Mouse (Mus musculus): ENCODE data around the gene Sp3.
A peak's percentile ranks its signal among the peaks of the same experiment; 100 is the strongest.
"Not testable (repeated sequence)": the region's sequence is repeated elsewhere in the genome, so short reads cannot be mapped to it uniquely, and the experiment has no call there.

The Sp3 gene

DNA sequence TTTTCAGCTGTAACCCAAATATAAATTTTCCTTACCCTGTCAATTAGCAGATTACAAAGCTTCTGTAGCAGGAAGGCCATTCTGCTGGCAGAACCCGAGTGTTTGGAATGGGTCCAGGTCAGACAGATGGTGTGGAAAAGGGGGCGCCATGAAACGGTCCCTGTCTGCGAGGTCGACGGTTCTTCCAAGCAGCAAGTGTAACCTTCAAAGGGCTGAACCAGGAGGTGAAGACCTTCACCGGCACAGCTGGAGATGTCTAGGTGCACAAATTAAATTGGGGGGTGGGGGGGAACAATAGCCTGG is 66.8 kb downstream of the Sp3 start:
- DNase-seq, result peak; percentile 72

DNA sequence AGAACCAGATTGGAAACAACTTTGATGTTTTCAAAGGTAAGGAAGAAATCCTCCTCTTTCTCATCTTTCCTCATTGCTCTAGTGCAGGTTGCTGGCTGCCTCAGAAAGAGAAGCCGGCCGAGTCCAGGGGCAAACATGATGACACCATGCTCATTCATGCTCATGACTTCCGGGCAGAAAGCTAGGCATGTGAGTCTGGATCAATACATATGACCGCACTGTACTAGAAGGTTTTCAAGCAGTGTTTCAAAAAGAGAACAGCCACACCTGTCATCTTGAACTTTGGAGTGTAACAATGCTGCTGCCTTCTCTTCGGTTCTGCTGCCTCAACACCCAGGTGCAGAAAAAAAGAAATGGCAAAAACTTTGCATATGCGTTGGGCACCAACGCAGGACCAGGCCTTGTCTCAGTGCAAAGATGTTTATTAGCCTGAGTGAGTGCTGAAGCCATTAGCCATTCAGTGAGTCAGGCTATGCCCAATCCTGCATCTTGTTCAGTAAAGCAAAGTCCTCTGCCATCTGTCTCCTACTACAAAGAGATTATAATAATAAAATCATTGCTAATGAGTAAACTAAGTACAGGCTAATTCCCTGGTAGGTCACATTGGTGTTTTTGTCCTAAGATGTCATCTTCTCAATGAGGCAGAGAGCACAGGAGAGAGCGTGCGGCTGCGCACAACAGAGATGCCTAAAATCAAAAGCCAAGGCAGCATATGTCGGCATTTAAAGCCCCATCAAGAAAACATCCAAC is 67.4 kb downstream of the Sp3 start:
- no peak for DNase-seq

DNA sequence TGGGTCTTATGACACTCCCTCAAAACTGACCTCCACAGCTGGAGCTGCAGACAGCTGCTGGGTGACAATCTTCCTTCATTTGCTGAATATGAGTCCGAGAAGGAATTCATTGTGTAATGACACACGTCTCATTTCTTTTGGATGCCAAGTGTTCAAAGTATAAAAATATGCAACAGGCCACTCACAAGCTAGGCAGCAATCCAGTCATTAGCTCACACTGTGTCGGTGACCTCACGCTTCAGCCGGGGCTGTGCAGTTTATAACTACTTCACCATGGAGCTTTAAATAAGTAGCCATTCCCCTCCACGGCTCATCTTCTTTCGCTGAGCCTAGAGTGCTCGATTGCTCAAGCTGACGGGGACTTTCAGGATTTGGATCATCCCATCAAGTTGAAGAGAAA is 68.7 kb downstream of the Sp3 start:
- no peak for DNase-seq

DNA sequence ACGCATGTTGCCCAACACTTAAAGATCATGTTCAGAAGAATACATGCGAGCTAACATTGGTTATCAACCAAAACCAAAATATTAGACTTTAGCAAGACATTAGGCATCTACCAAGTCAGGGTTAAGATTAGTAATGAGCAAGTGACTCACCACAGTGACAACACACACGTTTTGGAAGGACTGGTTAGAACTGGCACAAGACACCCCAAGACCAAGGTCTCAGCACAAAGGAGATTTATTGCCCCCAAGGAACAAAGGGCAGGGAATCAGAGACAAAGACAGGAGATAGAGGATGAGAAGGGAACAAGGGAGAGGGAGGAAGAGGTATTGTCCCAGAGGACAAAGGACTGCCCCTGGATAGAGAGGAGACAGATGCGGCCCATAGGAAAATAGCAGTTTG is 71.2 kb downstream of the Sp3 start:
- no peak for DNase-seq

DNA sequence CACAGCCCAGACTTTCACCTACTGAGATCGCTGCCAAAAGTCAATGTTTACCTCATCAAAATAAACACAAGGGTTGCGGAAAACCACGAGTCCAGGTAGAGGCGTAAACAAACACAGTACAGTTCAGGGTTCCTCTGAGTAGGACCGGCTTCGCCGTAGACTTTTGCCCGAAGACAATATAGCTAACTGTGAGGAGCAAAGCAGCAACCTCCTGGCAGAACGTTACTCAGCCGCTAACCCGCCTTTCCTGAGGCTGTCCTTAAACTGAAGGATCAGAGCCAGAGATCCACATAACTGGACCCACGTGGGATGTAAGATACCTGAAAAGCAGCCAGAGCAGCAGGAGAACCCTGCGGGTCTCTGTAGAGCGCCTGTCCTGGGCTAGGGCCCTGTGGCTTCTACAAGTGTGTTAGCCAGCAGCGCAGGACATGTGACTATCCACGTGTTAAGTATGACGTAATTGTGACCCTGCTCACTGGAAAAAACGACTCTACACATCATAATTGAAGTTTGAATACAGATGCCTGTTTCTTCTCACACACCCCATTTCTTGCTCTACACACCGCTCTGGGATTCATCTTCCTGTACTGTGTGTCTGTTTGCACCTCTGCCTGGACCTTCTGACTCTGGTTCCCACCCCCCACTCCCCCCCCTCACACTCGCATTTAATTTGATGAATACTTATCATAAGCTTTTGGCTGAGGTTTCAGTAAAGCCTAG is 71.9 kb downstream of the Sp3 start:
- DNase-seq, result peak in 1 of 2 experiments; percentile 11

DNA sequence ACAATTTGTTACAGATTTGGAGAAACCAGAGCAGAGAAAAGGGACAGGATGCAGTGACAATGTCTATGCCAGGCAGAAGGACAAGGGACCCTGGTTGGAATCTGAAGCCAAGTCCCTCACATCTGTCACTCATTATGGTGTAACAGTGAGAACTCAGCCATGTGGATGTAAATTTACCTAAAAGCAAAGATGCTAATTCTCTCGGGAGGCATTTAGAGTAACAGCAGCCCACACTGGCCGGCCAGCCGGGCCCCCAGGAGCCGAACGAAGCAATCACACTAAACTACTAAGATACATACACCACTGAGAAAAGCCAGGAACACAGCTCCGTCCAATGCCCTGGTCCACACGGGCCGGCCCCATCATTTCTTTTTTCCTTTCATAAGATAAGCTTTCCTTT is 73.5 kb downstream of the Sp3 start:
- DNase-seq, result no peak

DNA sequence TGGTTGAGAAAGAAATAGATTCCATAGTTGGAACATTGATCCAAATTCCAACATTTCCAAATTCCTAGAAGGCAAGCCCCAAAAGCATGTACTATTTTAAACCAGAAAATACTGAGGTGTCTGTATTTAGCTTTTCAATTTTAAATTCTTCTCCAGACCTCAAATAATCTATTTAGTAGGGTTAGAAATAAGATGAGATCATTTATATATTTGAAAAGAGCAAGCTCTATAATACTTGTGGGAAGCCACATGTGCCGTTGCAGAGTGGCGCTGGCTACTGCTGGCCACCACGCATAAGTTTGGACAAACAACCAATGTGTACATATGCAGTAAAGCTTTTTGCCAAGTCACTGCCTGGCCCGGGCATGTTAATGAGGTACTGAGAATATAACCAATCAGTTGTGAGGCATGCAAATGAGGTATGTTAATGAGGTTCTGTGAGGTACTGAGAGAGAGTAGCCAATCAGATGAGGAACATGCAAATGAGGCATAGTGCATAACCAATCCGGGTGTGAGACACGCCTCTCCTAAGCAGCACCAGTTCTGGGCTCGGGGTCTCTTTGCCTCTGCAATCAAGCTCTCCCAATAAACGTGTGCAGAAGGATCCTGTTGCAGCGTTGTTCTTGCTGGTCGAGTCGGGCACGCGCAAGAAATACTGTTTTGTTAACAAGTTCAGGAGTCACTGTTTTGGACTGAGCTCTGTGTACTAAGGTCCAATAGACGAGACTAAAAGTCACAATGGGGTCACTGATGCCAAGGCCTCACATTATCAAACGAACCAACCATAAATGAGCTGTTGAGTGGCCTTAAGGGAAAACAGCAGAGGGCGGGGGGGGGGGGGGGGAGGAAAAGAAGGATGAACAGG is 77.2 kb downstream of the Sp3 start:
- DNase-seq, result not testable (repeated sequence)

DNA sequence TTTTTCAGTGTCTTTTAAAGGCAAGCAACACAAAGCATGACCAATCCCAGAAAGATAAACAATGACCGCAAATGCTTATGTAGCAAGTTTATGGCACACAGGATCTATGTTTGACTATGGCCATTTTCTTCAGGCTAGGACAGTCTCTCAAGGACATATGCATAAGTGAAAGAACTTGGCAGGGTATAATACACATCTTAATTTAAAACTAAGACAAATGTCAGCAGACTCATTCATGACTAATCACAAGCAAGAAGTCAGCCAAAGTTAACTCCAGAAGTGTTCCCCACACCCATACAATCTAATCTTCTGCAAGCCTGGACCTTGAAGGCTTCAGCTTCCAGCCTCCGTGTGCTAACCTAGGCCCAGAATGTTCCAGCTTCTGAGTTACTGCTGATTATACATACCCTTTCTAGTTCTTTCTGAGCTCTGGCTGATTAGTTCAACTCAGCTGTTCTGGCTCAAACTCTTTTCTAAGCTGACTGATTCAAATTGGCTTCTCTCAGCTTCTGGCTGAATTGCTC is 81.4 kb downstream of the Sp3 start:
- no peak for DNase-seq

DNA sequence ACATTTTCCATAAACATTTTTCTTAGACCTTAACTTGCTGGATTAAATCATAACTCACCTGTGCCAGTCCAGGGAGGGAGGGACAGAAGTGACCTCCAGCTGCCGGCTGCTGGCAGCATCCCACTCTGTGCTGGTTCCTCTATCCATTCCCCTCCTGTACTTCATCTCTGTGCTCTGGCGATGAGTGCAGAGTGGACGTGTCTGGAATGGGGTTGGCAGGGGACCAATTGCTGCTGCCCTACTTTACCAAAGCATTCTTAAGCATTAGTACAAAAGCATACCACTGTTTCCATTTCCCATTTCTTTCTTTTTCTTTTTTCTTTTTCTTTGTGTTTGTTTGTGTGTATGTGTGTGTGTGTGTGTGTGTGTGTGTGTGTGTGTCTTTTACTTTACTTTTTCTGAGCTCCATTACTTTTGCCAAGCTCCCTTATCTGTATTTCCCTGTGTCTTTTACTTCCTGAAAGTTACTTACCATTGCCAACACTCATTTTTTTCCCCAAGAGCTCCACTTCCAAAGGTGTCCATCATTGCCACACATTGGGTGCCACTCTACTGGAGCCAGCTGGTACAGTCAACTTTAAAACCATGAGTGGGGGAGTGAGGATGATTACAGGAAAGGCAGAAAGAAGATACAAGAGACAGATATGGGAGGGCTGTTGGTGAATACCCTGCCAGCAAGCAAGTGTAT is 82.0 kb downstream of the Sp3 start:
- DNase-seq, result no peak

DNA sequence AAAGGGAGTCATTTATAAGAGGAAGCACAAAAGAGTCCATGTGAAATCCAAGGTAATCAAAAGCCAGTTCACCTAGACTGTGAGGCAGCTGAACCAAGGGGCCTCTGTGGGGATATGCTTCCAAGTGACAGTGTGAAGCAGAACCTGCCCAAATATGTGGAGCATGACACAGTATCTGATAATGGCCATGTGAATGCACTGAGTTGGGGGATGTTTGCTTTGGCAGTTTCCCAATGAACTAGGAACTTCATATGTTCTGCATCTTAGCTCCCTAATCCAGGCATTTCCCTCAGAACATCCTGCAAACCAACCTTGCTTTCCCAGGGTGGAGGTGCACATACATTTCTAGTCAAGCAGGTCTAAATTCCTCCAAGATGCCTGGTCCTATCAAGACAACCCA is 90.4 kb downstream of the Sp3 start:
- DNase-seq, result no peak
